Mouse (Mus musculus): Measurements from ENCODE around the gene Olfr1423. TPM values are rescaled to one million over a fixed set of nuclear protein-coding genes. Genes with fewer than 3 reads are reported as not detected.

Olfr1423 gene
- not detected for polyA plus RNA-seq (2015; fragmentation: Illumina TruSeq; extraction: RNeasy Lipid Tissue Mini Kit (QIAGEN cat#74804); ENCODE audit: insufficient read depth, low replicate concordance)

DNA sequence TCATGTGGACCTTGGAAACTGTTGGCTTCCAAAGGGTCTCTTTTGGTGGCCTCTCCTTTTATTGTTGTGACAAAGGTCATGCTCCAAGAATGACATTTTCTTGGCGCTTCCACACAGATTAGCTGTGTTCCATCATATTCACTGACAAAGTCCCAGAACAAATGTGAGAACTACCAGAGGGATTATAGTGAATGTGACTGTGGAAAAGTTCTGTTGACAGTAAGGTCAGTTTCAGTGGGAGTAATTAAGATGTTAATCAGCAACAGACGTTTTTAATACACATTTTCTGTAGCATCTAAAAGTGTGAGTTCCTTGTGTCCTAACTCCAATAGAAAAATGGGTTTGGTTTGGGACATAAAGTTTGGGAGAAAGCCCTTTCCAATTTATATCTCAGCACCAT is at the start of gene Olfr1423:
Gene Olfr1423, minus strand, starts transcription at position 101 of the 400 bp plus-strand sequence.

DNA sequence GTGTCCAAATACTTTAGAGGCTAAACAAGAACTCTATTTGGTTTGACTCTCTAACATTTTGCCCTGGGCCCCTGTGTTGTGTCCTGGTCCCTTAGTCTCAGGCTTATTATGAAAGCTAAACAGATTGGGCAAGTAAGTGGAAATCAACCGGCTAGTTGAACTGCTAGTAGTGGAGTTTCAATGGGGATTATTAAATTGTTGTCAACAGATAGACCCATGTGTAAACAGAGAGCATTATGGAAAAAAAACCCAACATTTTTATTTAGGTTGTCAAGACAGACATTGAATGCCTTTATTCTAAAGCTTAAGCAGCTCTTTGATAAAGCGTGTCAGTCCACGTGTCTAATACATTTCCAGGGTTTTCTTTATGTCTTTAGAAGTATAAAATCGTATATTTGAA is 36.5 kb upstream of the Olfr1423 start, which contains the start of gene Olfr1425:
Gene Olfr1425, minus strand, starts transcription at position 101 of the 400 bp plus-strand sequence.

DNA sequence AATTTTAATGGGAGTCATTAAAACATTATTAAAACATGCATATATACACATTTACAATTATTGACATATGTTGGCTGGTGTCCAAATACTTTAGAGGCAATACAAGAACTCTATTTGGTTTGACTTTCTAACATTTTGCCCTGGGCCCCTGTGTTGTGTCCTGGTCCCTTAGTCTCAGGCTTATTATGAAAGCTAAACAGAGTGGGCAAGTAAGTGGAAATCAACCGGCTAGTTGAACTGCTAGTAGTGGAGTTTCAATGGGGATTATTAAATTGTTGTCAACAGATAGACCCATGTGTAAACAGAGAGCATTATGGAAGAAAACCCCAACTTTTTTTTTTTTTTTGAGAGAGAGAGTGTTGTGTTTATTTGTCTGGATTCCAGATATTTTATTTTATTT is 21.5 kb upstream of the Olfr1423 start, which contains the start of gene Olfr1424:
Gene Olfr1424, minus strand, starts transcription at position 101 of the 400 bp plus-strand sequence.

Other genes starting within 250 kb of the Olfr1423 start
- gene Stx3, start 221.9 kb downstream of the Olfr1423 start, polyA plus RNA-seq (2015; fragmentation: Illumina TruSeq; extraction: RNeasy Lipid Tissue Mini Kit (QIAGEN cat#74804); ENCODE audit: insufficient read depth, low replicate concordance), result 7.6 TPM
- not detected for gene Olfr1417, start 202.1 kb downstream of the Olfr1423 start, polyA plus RNA-seq (2015; fragmentation: Illumina TruSeq; extraction: RNeasy Lipid Tissue Mini Kit (QIAGEN cat#74804); ENCODE audit: insufficient read depth, low replicate concordance)
- gene Olfr1418, start 180.3 kb downstream of the Olfr1423 start, polyA plus RNA-seq (2015; fragmentation: Illumina TruSeq; extraction: RNeasy Lipid Tissue Mini Kit (QIAGEN cat#74804); ENCODE audit: insufficient read depth, low replicate concordance), result not detected
- gene Olfr1419, start 166.2 kb downstream of the Olfr1423 start, polyA plus RNA-seq (2015; fragmentation: Illumina TruSeq; extraction: RNeasy Lipid Tissue Mini Kit (QIAGEN cat#74804); ENCODE audit: insufficient read depth, low replicate concordance), result not detected
- gene Olfr1420, start 154.8 kb downstream of the Olfr1423 start, polyA plus RNA-seq (2015; fragmentation: Illumina TruSeq; extraction: RNeasy Lipid Tissue Mini Kit (QIAGEN cat#74804); ENCODE audit: insufficient read depth, low replicate concordance), result not detected
- gene Patl1, start 128.9 kb downstream of the Olfr1423 start, polyA plus RNA-seq (2015; fragmentation: Illumina TruSeq; extraction: RNeasy Lipid Tissue Mini Kit (QIAGEN cat#74804); ENCODE audit: insufficient read depth, low replicate concordance), result 38.9 TPM
- 48.5 TPM for gene Osbp, start 75.4 kb downstream of the Olfr1423 start, polyA plus RNA-seq (2015; fragmentation: Illumina TruSeq; extraction: RNeasy Lipid Tissue Mini Kit (QIAGEN cat#74804); ENCODE audit: insufficient read depth, low replicate concordance)
- gene Olfr1424, start 21.4 kb upstream of the Olfr1423 start, polyA plus RNA-seq (2015; fragmentation: Illumina TruSeq; extraction: RNeasy Lipid Tissue Mini Kit (QIAGEN cat#74804); ENCODE audit: insufficient read depth, low replicate concordance), result not detected
- gene Olfr1425, start 36.4 kb upstream of the Olfr1423 start, polyA plus RNA-seq (2015; fragmentation: Illumina TruSeq; extraction: RNeasy Lipid Tissue Mini Kit (QIAGEN cat#74804); ENCODE audit: insufficient read depth, low replicate concordance), result not detected
- gene Olfr1426, start 50.7 kb upstream of the Olfr1423 start, polyA plus RNA-seq (2015; fragmentation: Illumina TruSeq; extraction: RNeasy Lipid Tissue Mini Kit (QIAGEN cat#74804); ENCODE audit: insufficient read depth, low replicate concordance), result not detected
- gene Olfr1427, start 62.0 kb upstream of the Olfr1423 start, polyA plus RNA-seq (2015; fragmentation: Illumina TruSeq; extraction: RNeasy Lipid Tissue Mini Kit (QIAGEN cat#74804); ENCODE audit: insufficient read depth, low replicate concordance), result not detected
- gene Olfr1428, start 74.6 kb upstream of the Olfr1423 start, polyA plus RNA-seq (2015; fragmentation: Illumina TruSeq; extraction: RNeasy Lipid Tissue Mini Kit (QIAGEN cat#74804); ENCODE audit: insufficient read depth, low replicate concordance), result not detected
- gene Olfr76, start 81.9 kb upstream of the Olfr1423 start, polyA plus RNA-seq (2015; fragmentation: Illumina TruSeq; extraction: RNeasy Lipid Tissue Mini Kit (QIAGEN cat#74804); ENCODE audit: insufficient read depth, low replicate concordance), result not detected
- gene Olfr1555-ps1, start 128.8 kb upstream of the Olfr1423 start, polyA plus RNA-seq (2015; fragmentation: Illumina TruSeq; extraction: RNeasy Lipid Tissue Mini Kit (QIAGEN cat#74804); ENCODE audit: insufficient read depth, low replicate concordance), result not detected
- not detected for gene Olfr1431, start 159.3 kb upstream of the Olfr1423 start, polyA plus RNA-seq (2015; fragmentation: Illumina TruSeq; extraction: RNeasy Lipid Tissue Mini Kit (QIAGEN cat#74804); ENCODE audit: insufficient read depth, low replicate concordance)
- not detected for gene Olfr1432, start 191.3 kb upstream of the Olfr1423 start, polyA plus RNA-seq (2015; fragmentation: Illumina TruSeq; extraction: RNeasy Lipid Tissue Mini Kit (QIAGEN cat#74804); ENCODE audit: insufficient read depth, low replicate concordance)
- gene Olfr262, start 200.3 kb upstream of the Olfr1423 start, polyA plus RNA-seq (2015; fragmentation: Illumina TruSeq; extraction: RNeasy Lipid Tissue Mini Kit (QIAGEN cat#74804); ENCODE audit: insufficient read depth, low replicate concordance), result not detected
- not detected for gene Olfr235, start 219.7 kb upstream of the Olfr1423 start, polyA plus RNA-seq (2015; fragmentation: Illumina TruSeq; extraction: RNeasy Lipid Tissue Mini Kit (QIAGEN cat#74804); ENCODE audit: insufficient read depth, low replicate concordance)
- gene Olfr1434, start 238.5 kb upstream of the Olfr1423 start, polyA plus RNA-seq (2015; fragmentation: Illumina TruSeq; extraction: RNeasy Lipid Tissue Mini Kit (QIAGEN cat#74804); ENCODE audit: insufficient read depth, low replicate concordance), result not detected